In the genomic region with DNA sequence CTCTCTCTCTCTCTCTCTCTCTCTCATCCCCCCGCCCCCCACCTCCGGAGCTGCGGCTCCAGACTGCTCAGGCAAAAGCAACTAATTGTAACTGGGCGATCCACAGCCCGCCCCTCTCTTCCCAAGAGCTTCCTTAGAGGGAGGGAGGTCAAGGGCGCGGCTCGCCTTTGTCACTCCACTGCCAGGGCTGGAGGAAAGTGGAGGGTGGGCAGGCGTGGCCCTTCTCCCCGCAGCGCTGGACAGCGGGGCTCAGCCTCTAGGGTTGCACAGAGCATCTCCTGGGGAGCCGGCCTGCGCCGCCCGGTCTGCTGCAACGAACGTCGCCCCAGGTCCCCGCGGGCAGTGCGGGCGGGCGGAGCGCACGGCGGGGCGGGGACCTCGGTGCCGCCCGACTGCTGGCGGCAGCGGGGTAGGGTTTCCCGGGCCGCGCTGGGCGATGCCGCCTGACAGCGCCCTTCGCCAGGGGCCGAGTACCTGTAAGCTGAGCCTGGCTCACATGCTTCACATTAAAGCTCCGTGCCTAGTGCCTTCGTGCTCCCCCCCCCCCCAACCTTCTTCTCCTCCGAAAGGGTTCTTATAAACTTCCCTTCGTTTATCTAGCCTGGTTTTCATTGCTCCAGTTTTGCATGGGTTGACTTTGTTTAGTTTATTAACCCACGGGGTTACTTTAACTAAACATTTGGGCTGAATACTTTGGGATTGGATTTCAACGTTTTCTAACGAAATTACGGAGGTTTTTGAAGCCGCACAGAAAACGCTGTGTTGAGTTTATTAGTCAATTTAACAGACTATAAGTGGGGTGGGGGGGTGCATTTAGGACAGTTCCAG, we compare ENCODE assay signal across 9 mouse cellular contexts. TPM values are rescaled to one million over a fixed set of nuclear protein-coding genes. Genes with fewer than 3 reads are reported as not detected.
A peak's percentile ranks its signal among the peaks of the same experiment; 100 is the strongest.
DNase-seq lines count a peak whose midpoint lies in the region; ATAC-seq lines count a peak whose summit lies in the region.
"Had no signal": no experiment of that assay in that cellular context is flagged by ENCODE, and none has a peak within 500 bp of the region (broad histone marks: within the 10 kb centered on the region; RNA-seq: fewer than 3 reads in every experiment).

No protein-coding gene starts in this region.

- H3K4me2 ChIP-seq in intestine, embryonic 15.5 days (replicated peaks), result peak overlapping the region; percentile 86
- H3K4me2 ChIP-seq in midbrain, embryonic 12.5 days (replicated peaks), result peak overlapping the region; percentile 71

- no peak for ATAC-seq in megakaryocyte, adult 5-6 weeks (ENCODE audit: poor library complexity, severe bottlenecking)
- peak; percentile 83 for ATAC-seq in intestine, embryonic 15.5 days
- ATAC-seq in midbrain, embryonic 12.5 days (ENCODE audit: low FRiP score, low read depth), result peak; percentile 70
- ATAC-seq in frontal cortex, adult (ENCODE audit: low TSS enrichment), result no peak
- ATAC-seq in monocyte, adult 5-6 weeks (replicated peaks; ENCODE audit: insufficient number of reproducible peaks, low FRiP score, low TSS enrichment, poor library complexity, severe bottlenecking), result no peak

- H3K9me3 ChIP-seq in megakaryocyte, embryonic 14.5 days, result 0 out of 2 replicates have a peak, but pooled peaks cover 3% of the 10 kb centered on the region
- H3K9me3 ChIP-seq in forebrain, embryonic 10.5 days, result no peaks in the 10 kb centered on the region
- H3K9me3 ChIP-seq in intestine, embryonic 15.5 days, result no peaks in the 10 kb centered on the region
- no peaks in the 10 kb centered on the region for H3K9me3 ChIP-seq in midbrain, embryonic 12.5 days

- no peaks in the 10 kb centered on the region for H3K36me3 ChIP-seq in megakaryocyte, embryonic 14.5 days (replicated peaks; ENCODE audit: low read length)
- no peaks in the 10 kb centered on the region for H3K36me3 ChIP-seq in forebrain, embryonic 10.5 days (replicated peaks)
- no peaks in the 10 kb centered on the region for H3K36me3 ChIP-seq in intestine, embryonic 15.5 days
- H3K36me3 ChIP-seq in midbrain, embryonic 12.5 days, result no peaks in the 10 kb centered on the region

- peaks cover 86% of the 10 kb centered on the region for H3K27me3 ChIP-seq in megakaryocyte, embryonic 14.5 days (replicated peaks)
- H3K27me3 ChIP-seq in forebrain, embryonic 10.5 days (ENCODE audit: poor library complexity, severe bottlenecking), result peaks cover 100% of the 10 kb centered on the region
- H3K27me3 ChIP-seq in intestine, embryonic 15.5 days (replicated peaks), result peaks cover 67% of the 10 kb centered on the region
- H3K27me3 ChIP-seq in midbrain, embryonic 12.5 days, result peaks cover 92% of the 10 kb centered on the region

- DNase-seq in forebrain, embryonic 10.5 days (ENCODE audit: extremely low spot score, low spot score), result peak; percentile 73
- DNase-seq in frontal cortex, postnatal 10 days (ENCODE audit: low spot score in 2 of 2), result no peak

- under 1% methylated on average over 47 of the region's 51 CpGs for WGBS in forebrain, embryonic 10.5 days
- WGBS in intestine, embryonic 15.5 days, result under 1% methylated on average over 50 of the region's 51 CpGs
- WGBS in midbrain, embryonic 12.5 days, result under 1% methylated on average over 49 of the region's 51 CpGs

- H3K4me3 ChIP-seq in megakaryocyte, embryonic 14.5 days (replicated peaks), result peak overlapping the region; percentile 87
- H3K4me3 ChIP-seq in forebrain, embryonic 10.5 days, result peak overlapping the region; percentile 54
- H3K4me3 ChIP-seq in intestine, embryonic 15.5 days (replicated peaks), result peak overlapping the region; percentile 39
- H3K4me3 ChIP-seq in midbrain, embryonic 12.5 days, result peak overlapping the region; percentile 42

- H3K4me1 ChIP-seq in megakaryocyte, embryonic 14.5 days, result peaks cover 25% of the 10 kb centered on the region
- peaks cover 55% of the 10 kb centered on the region for H3K4me1 ChIP-seq in forebrain, embryonic 10.5 days
- H3K4me1 ChIP-seq in intestine, embryonic 15.5 days (replicated peaks), result peaks cover 17% of the 10 kb centered on the region
- peaks cover 23% of the 10 kb centered on the region for H3K4me1 ChIP-seq in midbrain, embryonic 12.5 days

- H3K9ac ChIP-seq in intestine, embryonic 15.5 days, result no peak overlapping the region
- peak overlapping the region; percentile 45; the same call in 1 of the 2 replicates for H3K9ac ChIP-seq in midbrain, embryonic 12.5 days (replicated peaks)

- peak overlapping the region; percentile 89 for H3K27ac ChIP-seq in forebrain, embryonic 10.5 days
- no peak overlapping the region for H3K27ac ChIP-seq in intestine, embryonic 15.5 days
- 0 out of 2 replicates have a peak overlapping the region, but pooled peaks have one; percentile 26 for H3K27ac ChIP-seq in midbrain, embryonic 12.5 days (replicated peaks)

RNA-seq across cellular contexts. Expression of a gene that starts 13.1 kb away (rescaled TPM):
- polyA plus RNA-seq in megakaryocyte, embryonic 14.5 days (2012; ENCODE audit: insufficient read depth, low replicate concordance), result 5.4 and 10.2 TPM in 2 replicates
- total RNA-seq in megakaryocyte, adult 5-6 weeks (2015), result 7.3 and 8.9 TPM in 2 replicates
- total RNA-seq in megakaryocyte, adult 5-6 weeks (2017), result 0.65 and 0.66 TPM in 2 replicates
- 1.2 and 1.3 TPM in 2 replicates for polyA plus RNA-seq in forebrain, embryonic 10.5 days (2016; fragmentation: Nextera tagmentation; extraction: Ambion mirVana)
- 1.8 TPM in 2 replicates for polyA plus RNA-seq in intestine, embryonic 15.5 days (2015; fragmentation: Nextera tagmentation; extraction: Ambion mirVana)
- polyA plus RNA-seq in midbrain, embryonic 12.5 days (2016; fragmentation: Nextera tagmentation; extraction: Ambion mirVana), result 0.87 TPM in 1 of 2 replicates, not detected in the other
- total RNA-seq in monocyte, adult 5-6 weeks (2017), result 1.6 TPM in 1 of 3 replicates, not detected in the others
- total RNA-seq: adrenal gland, adult 18-20 months had no signal

Comparison
In these comparisons a context has a peak if more than half of its experiments do, and no peak if none do; other contexts are left out.
1. ATAC-seq: peak in intestine, embryonic 15.5 days (single experiment) and midbrain, embryonic 12.5 days (single experiment); none in megakaryocyte, adult 5-6 weeks (single experiment), frontal cortex, adult (single experiment) and monocyte, adult 5-6 weeks (single experiment).
2. Peak in every context shown above with its lines, with median percentiles within 50 percentile points of each other: H3K4me3 ChIP-seq.